Mouse (Mus musculus) forebrain, embryonic 15.5 days (tissue): ENCODE measurements around the gene Ogn. TPM values are rescaled to one million over a fixed set of nuclear protein-coding genes. Genes with fewer than 3 reads are reported as not detected.
"Not testable (repeated sequence)": the region's sequence is repeated elsewhere in the genome, so short reads cannot be mapped to it uniquely, and the experiment has no call there.

Experiments used
- ATAC-seq: fragments of 200-750 bp; cut with Nextera tagmentation; replicated peaks from 2 replicates; pipeline ENCODE4 v1.8.0; 2017; ENCODE audit warnings: mild to moderate bottlenecking, moderate TSS enrichment, moderate library complexity
- H3K27ac ChIP-seq: fragments of 300-500 bp; sonication (generic); replicated peaks from 2 replicates; pipeline ENCODE4 v1.5.1; 2015; ENCODE audit warnings: mild to moderate bottlenecking, inconsistent platforms
- H3K27me3 ChIP-seq: fragments of 300-500 bp; sonication (generic); 2 replicates; pipeline ENCODE4 v1.6.1; 2015; ENCODE audit warnings: inconsistent platforms
- H3K36me3 ChIP-seq: fragments of 300-500 bp; sonication (generic); 2 replicates; pipeline ENCODE4 v1.6.1; 2015; ENCODE audit warnings: mild to moderate bottlenecking, inconsistent platforms
- H3K4me1 ChIP-seq: fragments of 300-500 bp; sonication (generic); 2 replicates; pipeline ENCODE4 v1.6.1; 2015; ENCODE audit warnings: inconsistent platforms
- H3K4me2 ChIP-seq: fragments of 300-500 bp; sonication (generic); replicated peaks from 2 replicates; pipeline ENCODE4 v1.6.1; 2015; ENCODE audit warnings: mild to moderate bottlenecking, inconsistent platforms
- H3K4me3 ChIP-seq: fragments of 300-500 bp; sonication (generic); 2 replicates; pipeline ENCODE4 v1.5.1; 2015; ENCODE audit warnings: mild to moderate bottlenecking, inconsistent platforms
- H3K9ac ChIP-seq: fragments of 300-500 bp; sonication (generic); replicated peaks from 2 replicates; pipeline ENCODE4 v1.6.1; 2015; ENCODE audit warnings: mild to moderate bottlenecking, inconsistent platforms
- H3K9me3 ChIP-seq: fragments of 300-500 bp; sonication (generic); 2 replicates; pipeline ENCODE4 v1.6.1; 2016; ENCODE audit warnings: inconsistent platforms
- WGBS: fragments of 180-500 bp; shearing (Covaris S2); methylation state at CpG from one replicate; pipeline ENCODE4 v1.1.7; 2015; ENCODE audit warnings: mixed read lengths; 5-methylcytosine and 5-hydroxymethylcytosine counted together
- polyA plus RNA-seq: library from polyadenylated mRNA; unstranded; fragments of >200 nt; fragmentation: Nextera tagmentation; extraction: Ambion mirVana; gene quantifications from 2 replicates; pipeline ENCODE4 v1.2.1, GENCODE M21; 2015

Ogn gene
- 7.7 and 9.5 TPM in 2 replicates for polyA plus RNA-seq

- Histone ChIP-seq H3K4me2 (no peak within 1 kb of the TSS), H3K4me1 (no peaks in the 10 kb centered on the region), H3K27ac (no peak within 1 kb of the TSS), H3K36me3 (no peaks in the 10 kb centered on the region), H3K9me3 (no peaks in the 10 kb centered on the region), H3K9ac (no peak within 1 kb of the TSS), H3K27me3 (no peaks in the 10 kb centered on the region), H3K4me3 (no peak within 1 kb of the TSS)
- 58% methylated on average over 4 of the region's 4 CpGs for WGBS
- ATAC-seq, result no peak
Observed at GRCm38 (mm10) chr13:49607714-49608113, at the start of gene Ogn. Gene Ogn (plus strand): TSS chr13:49608046.

- ATAC-seq, result no peak
- no peaks in the 10 kb centered on the region for H3K4me1 ChIP-seq
- WGBS, result 32% methylated on average over 2 of the region's 2 CpGs
- no peak overlapping the region for H3K9ac ChIP-seq
- no peaks in the 10 kb centered on the region for H3K27me3 ChIP-seq
- no peak overlapping the region for H3K27ac ChIP-seq
- no peaks in the 10 kb centered on the region for H3K9me3 ChIP-seq
- H3K4me2 ChIP-seq, result no peak overlapping the region
- H3K36me3 ChIP-seq, result no peaks in the 10 kb centered on the region
- no peak overlapping the region for H3K4me3 ChIP-seq
Observed at GRCm38 (mm10) chr13:49559185-49559584, 48.7 kb upstream of the Ogn start.

- ATAC-seq, result no peak
- no peak overlapping the region for H3K4me2 ChIP-seq
- 78% methylated on average over 2 of the region's 2 CpGs for WGBS
- H3K9ac ChIP-seq, result no peak overlapping the region
- H3K4me1 ChIP-seq, result no peaks in the 10 kb centered on the region
- no peak overlapping the region for H3K27ac ChIP-seq
- H3K9me3 ChIP-seq, result no peaks in the 10 kb centered on the region
- no peak overlapping the region for H3K4me3 ChIP-seq
- H3K36me3 ChIP-seq, result no peaks in the 10 kb centered on the region
- H3K27me3 ChIP-seq, result no peaks in the 10 kb centered on the region
Observed at GRCm38 (mm10) chr13:49560886-49561285, 47.0 kb upstream of the Ogn start.

GRCm38 (mm10) chr13:49564347-49564746, 43.5 kb upstream of the Ogn start:
- Histone ChIP-seq H3K27me3 (no peaks in the 10 kb centered on the region), H3K9me3 (no peaks in the 10 kb centered on the region), H3K27ac (no peak overlapping the region), H3K4me2 (no peak overlapping the region), H3K36me3 (no peaks in the 10 kb centered on the region), H3K4me1 (no peaks in the 10 kb centered on the region), H3K9ac (no peak overlapping the region), H3K4me3 (no peak overlapping the region)
- ATAC-seq, result no peak
- 81% methylated on average over 1 of the region's 1 CpGs for WGBS

GRCm38 (mm10) chr13:49570371-49570770, 37.5 kb upstream of the Ogn start:
- no peak overlapping the region for H3K4me2 ChIP-seq
- 74% methylated on average over 3 of the region's 3 CpGs for WGBS
- H3K27me3 ChIP-seq, result no peaks in the 10 kb centered on the region
- H3K36me3 ChIP-seq, result no peaks in the 10 kb centered on the region
- H3K4me3 ChIP-seq, result no peak overlapping the region
- H3K9ac ChIP-seq, result no peak overlapping the region
- H3K27ac ChIP-seq, result no peak overlapping the region
- no peaks in the 10 kb centered on the region for H3K9me3 ChIP-seq
- ATAC-seq, result no peak
- no peaks in the 10 kb centered on the region for H3K4me1 ChIP-seq

- Histone ChIP-seq H3K4me1 (no peaks in the 10 kb centered on the region), H3K9me3 (no peaks in the 10 kb centered on the region), H3K36me3 (no peaks in the 10 kb centered on the region), H3K4me2 (no peak overlapping the region), H3K27me3 (no peaks in the 10 kb centered on the region), H3K4me3 (no peak overlapping the region), H3K9ac (no peak overlapping the region), H3K27ac (no peak overlapping the region)
- ATAC-seq, result no peak
- WGBS, result 95% methylated on average over 2 of the region's 2 CpGs
Observed at GRCm38 (mm10) chr13:49571418-49571817, 36.4 kb upstream of the Ogn start.

- 76% methylated on average over 8 of the region's 8 CpGs for WGBS
- H3K9me3 ChIP-seq, result no peaks in the 10 kb centered on the region
- no peak within 1 kb of the TSS for H3K27ac ChIP-seq
- no peaks in the 10 kb centered on the region for H3K4me1 ChIP-seq
- no peak within 1 kb of the TSS for H3K4me3 ChIP-seq
- ATAC-seq, result no peak
- no peaks in the 10 kb centered on the region for H3K27me3 ChIP-seq
- H3K4me2 ChIP-seq, result no peak within 1 kb of the TSS
- no peak within 1 kb of the TSS for H3K9ac ChIP-seq
- H3K36me3 ChIP-seq, result no peaks in the 10 kb centered on the region
Observed at GRCm38 (mm10) chr13:49581541-49582530, 26.0 kb upstream of the Ogn start, which contains the start of gene Omd. Gene Omd (plus strand): TSS chr13:49582462.

- no peak for ATAC-seq
- Histone ChIP-seq H3K4me3 (no peak overlapping the region), H3K4me2 (no peak overlapping the region), H3K27ac (no peak overlapping the region), H3K9me3 (no peaks in the 10 kb centered on the region), H3K4me1 (no peaks in the 10 kb centered on the region), H3K27me3 (no peaks in the 10 kb centered on the region), H3K36me3 (no peaks in the 10 kb centered on the region), H3K9ac (no peak overlapping the region)
Observed at GRCm38 (mm10) chr13:49583859-49584258, 24.0 kb upstream of the Ogn start.

- H3K4me2 ChIP-seq, result no peak overlapping the region
- WGBS, result 82% methylated on average over 8 of the region's 8 CpGs
- no peak overlapping the region for H3K27ac ChIP-seq
- H3K27me3 ChIP-seq, result no peaks in the 10 kb centered on the region
- no peaks in the 10 kb centered on the region for H3K4me1 ChIP-seq
- H3K4me3 ChIP-seq, result no peak overlapping the region
- ATAC-seq, result no peak
- no peaks in the 10 kb centered on the region for H3K9me3 ChIP-seq
- no peaks in the 10 kb centered on the region for H3K36me3 ChIP-seq
- no peak overlapping the region for H3K9ac ChIP-seq
Observed at GRCm38 (mm10) chr13:49584307-49585005, 23.4 kb upstream of the Ogn start.

GRCm38 (mm10) chr13:49586062-49586461, 21.8 kb upstream of the Ogn start:
- Histone ChIP-seq H3K4me2 (no peak overlapping the region), H3K4me3 (no peak overlapping the region), H3K9me3 (no peaks in the 10 kb centered on the region), H3K27ac (no peak overlapping the region), H3K36me3 (no peaks in the 10 kb centered on the region), H3K9ac (no peak overlapping the region), H3K27me3 (no peaks in the 10 kb centered on the region), H3K4me1 (no peaks in the 10 kb centered on the region)
- no peak for ATAC-seq
- WGBS, result 94% methylated on average over 6 of the region's 6 CpGs

GRCm38 (mm10) chr13:49602541-49602940, 5.3 kb upstream of the Ogn start:
- H3K27me3 ChIP-seq, H3K9ac ChIP-seq, H3K4me3 ChIP-seq, H3K4me2 ChIP-seq, H3K36me3 ChIP-seq, ATAC-seq, H3K27ac ChIP-seq, H3K9me3 ChIP-seq, H3K4me1 ChIP-seq: not testable (repeated sequence)
- 19% methylated on average over 2 of the region's 2 CpGs for WGBS

- Histone ChIP-seq H3K27ac (no peak overlapping the region), H3K36me3 (no peaks in the 10 kb centered on the region), H3K4me2 (no peak overlapping the region), H3K27me3 (no peaks in the 10 kb centered on the region), H3K4me3 (no peak overlapping the region), H3K9me3 (no peaks in the 10 kb centered on the region), H3K4me1 (no peaks in the 10 kb centered on the region), H3K9ac (no peak overlapping the region)
- no peak for ATAC-seq
Observed at GRCm38 (mm10) chr13:49603603-49604002, 4.2 kb upstream of the Ogn start.
